Mouse (Mus musculus): ENCODE measurements around the gene Gm20708. TPM values are rescaled to one million over a fixed set of nuclear protein-coding genes. Genes with fewer than 3 reads are reported as not detected.
A peak's percentile ranks its signal among the peaks of the same experiment; 100 is the strongest.
"Not testable (repeated sequence)": the region's sequence is repeated elsewhere in the genome, so short reads cannot be mapped to it uniquely, and the experiment has no call there.

Gm20708 gene
- polyA plus RNA-seq, 1 experiment from 2014 or later = 0.78 TPM

GRCm38 (mm10) chr11:117826164-117826563 is 16.7 kb downstream of the Gm20708 start:
- H3K27ac ChIP-seq (replicated peaks) = peak overlapping the region; percentile 98
- H3K36me3 ChIP-seq = peaks cover 26% of the 10 kb centered on the region
- H3K9ac ChIP-seq = peak overlapping the region; percentile 89
- peak overlapping the region; percentile 81 for H3K4me2 ChIP-seq
- peak overlapping the region; percentile 65 for H3K4me3 ChIP-seq
- ATAC-seq (ENCODE audit: extremely low read depth, insufficient number of reproducible peaks, low FRiP score, low TSS enrichment) = no peak
- peaks cover 88% of the 10 kb centered on the region for H3K4me1 ChIP-seq
- H3K9me3 ChIP-seq = no peaks in the 10 kb centered on the region
- 12% methylated on average over 5 of the region's 5 CpGs for WGBS
- no peaks in the 10 kb centered on the region for H3K27me3 ChIP-seq (replicated peaks)

GRCm38 (mm10) chr11:117826916-117827315 is 17.4 kb downstream of the Gm20708 start:
- peak overlapping the region; percentile 98 for H3K27ac ChIP-seq (replicated peaks)
- peak overlapping the region; percentile 65; the same call in 1 of the 2 replicates for H3K4me3 ChIP-seq
- ATAC-seq (ENCODE audit: extremely low read depth, insufficient number of reproducible peaks, low FRiP score, low TSS enrichment) = no peak
- WGBS = 63% methylated on average over 8 of the region's 8 CpGs
- H3K4me1 ChIP-seq = peaks cover 89% of the 10 kb centered on the region
- no peaks in the 10 kb centered on the region for H3K9me3 ChIP-seq
- peaks cover 18% of the 10 kb centered on the region for H3K36me3 ChIP-seq
- peak overlapping the region; percentile 89 for H3K9ac ChIP-seq
- no peaks in the 10 kb centered on the region for H3K27me3 ChIP-seq (replicated peaks)
- peak overlapping the region; percentile 81 for H3K4me2 ChIP-seq

GRCm38 (mm10) chr11:117827386-117827785 is 17.9 kb downstream of the Gm20708 start:
- no peak for ATAC-seq (ENCODE audit: extremely low read depth, insufficient number of reproducible peaks, low FRiP score, low TSS enrichment)
- Histone ChIP-seq H3K9me3 (no peaks in the 10 kb centered on the region), H3K27me3 (replicated peaks) (no peaks in the 10 kb centered on the region), H3K36me3 (peaks cover 14% of the 10 kb centered on the region), H3K9ac (peak overlapping the region; percentile 89), H3K4me1 (peaks cover 89% of the 10 kb centered on the region), H3K27ac (replicated peaks) (peak overlapping the region; percentile 98), H3K4me2 (peak overlapping the region; percentile 81), H3K4me3 (peak overlapping the region; percentile 29)
- 30% methylated on average over 3 of the region's 3 CpGs for WGBS

GRCm38 (mm10) chr11:117828149-117828887 is 18.9 kb downstream of the Gm20708 start:
- Histone ChIP-seq H3K4me3 (peak overlapping the region; percentile 29), H3K4me1 (peaks cover 82% of the 10 kb centered on the region), H3K9ac (peak overlapping the region; percentile 74), H3K4me2 (peak overlapping the region; percentile 81), H3K27me3 (replicated peaks) (no peaks in the 10 kb centered on the region), H3K27ac (replicated peaks) (peak overlapping the region; percentile 98), H3K9me3 (no peaks in the 10 kb centered on the region), H3K36me3 (peaks cover 8% of the 10 kb centered on the region)
- ATAC-seq (ENCODE audit: extremely low read depth, insufficient number of reproducible peaks, low FRiP score, low TSS enrichment) = no peak
- 39% methylated on average over 18 of the region's 18 CpGs for WGBS

GRCm38 (mm10) chr11:117828888-117829604 is 19.6 kb downstream of the Gm20708 start:
- 9% methylated on average over 9 of the region's 9 CpGs for WGBS
- ATAC-seq (ENCODE audit: extremely low read depth, insufficient number of reproducible peaks, low FRiP score, low TSS enrichment) = no peak
- Histone ChIP-seq H3K27me3 (replicated peaks) (no peaks in the 10 kb centered on the region), H3K9ac (peak overlapping the region; percentile 58), H3K4me1 (peaks cover 75% of the 10 kb centered on the region), H3K4me3 (no peak overlapping the region), H3K4me2 (peak overlapping the region; percentile 81), H3K36me3 (peaks cover 4% of the 10 kb centered on the region; the same call in 1 of the 2 replicates), H3K27ac (replicated peaks) (peak overlapping the region; percentile 98), H3K9me3 (no peaks in the 10 kb centered on the region)

GRCm38 (mm10) chr11:117829671-117830215 is 20.3 kb downstream of the Gm20708 start:
- Histone ChIP-seq H3K27me3 (replicated peaks) (no peaks in the 10 kb centered on the region), H3K27ac (replicated peaks) (peak overlapping the region; percentile 98), H3K4me2 (0 out of 2 replicates have a peak overlapping the region, but pooled peaks have one; percentile 81)

GRCm38 (mm10) chr11:117830401-117830800 is 20.9 kb downstream of the Gm20708 start:
- Histone ChIP-seq H3K4me2 (peak overlapping the region; percentile 5; the same call in 1 of the 2 replicates), H3K36me3 (peaks cover 4% of the 10 kb centered on the region; the same call in 1 of the 2 replicates), H3K4me1 (peaks cover 63% of the 10 kb centered on the region), H3K9me3 (no peaks in the 10 kb centered on the region), H3K27ac (replicated peaks) (peak overlapping the region; percentile 98), H3K4me3 (no peak overlapping the region), H3K27me3 (replicated peaks) (no peaks in the 10 kb centered on the region), H3K9ac (peak overlapping the region; percentile 17; the same call in 1 of the 2 replicates)
- 49% methylated on average over 9 of the region's 9 CpGs for WGBS
- ATAC-seq (ENCODE audit: extremely low read depth, insufficient number of reproducible peaks, low FRiP score, low TSS enrichment) = no peak

More at GRCm38 (mm10) chr11:117829671-117830215, 20.3 kb downstream of the Gm20708 start:
- Histone ChIP-seq H3K36me3 (peaks cover 4% of the 10 kb centered on the region; the same call in 1 of the 2 replicates), H3K4me3 (no peak overlapping the region), H3K9ac (peak overlapping the region; percentile 58), H3K9me3 (no peaks in the 10 kb centered on the region), H3K4me1 (peaks cover 69% of the 10 kb centered on the region)
- ATAC-seq (ENCODE audit: extremely low read depth, insufficient number of reproducible peaks, low FRiP score, low TSS enrichment) = no peak
- WGBS = 42% methylated on average over 2 of the region's 2 CpGs

GRCm38 (mm10) chr11:117832086-117832969 is 22.9 kb downstream of the Gm20708 start:
- H3K9me3 ChIP-seq = no peaks in the 10 kb centered on the region
- WGBS = 24% methylated on average over 28 of the region's 28 CpGs
- peaks cover 4% of the 10 kb centered on the region; the same call in 1 of the 2 replicates for H3K36me3 ChIP-seq
- 0 out of 2 replicates have a peak overlapping the region, but pooled peaks have one; percentile 8 for H3K27ac ChIP-seq (replicated peaks)
- H3K4me3 ChIP-seq = peak overlapping the region; percentile 33
- peaks cover 50% of the 10 kb centered on the region for H3K4me1 ChIP-seq
- H3K27me3 ChIP-seq (replicated peaks) = no peaks in the 10 kb centered on the region
- H3K9ac ChIP-seq = peak overlapping the region; percentile 56; the same call in 1 of the 2 replicates
- peak; percentile 67 for ATAC-seq (ENCODE audit: extremely low read depth, insufficient number of reproducible peaks, low FRiP score, low TSS enrichment)
- peak overlapping the region; percentile 59 for H3K4me2 ChIP-seq

GRCm38 (mm10) chr11:117833509-117833908 is 24.0 kb downstream of the Gm20708 start:
- 92% methylated on average over 4 of the region's 6 CpGs for WGBS
- H3K36me3 ChIP-seq; H3K4me2 ChIP-seq; H3K27ac ChIP-seq (replicated peaks); H3K27me3 ChIP-seq (replicated peaks); H3K4me3 ChIP-seq; H3K9me3 ChIP-seq; ATAC-seq (ENCODE audit: extremely low read depth, insufficient number of reproducible peaks, low FRiP score, low TSS enrichment); H3K9ac ChIP-seq: not testable (repeated sequence)
- H3K4me1 ChIP-seq = peaks cover 45% of the 10 kb centered on the region

- Histone ChIP-seq H3K4me1 (peaks cover 45% of the 10 kb centered on the region), H3K27ac (replicated peaks) (no peak overlapping the region), H3K27me3 (replicated peaks) (no peaks in the 10 kb centered on the region), H3K9ac (no peak overlapping the region), H3K4me2 (no peak overlapping the region), H3K9me3 (no peaks in the 10 kb centered on the region), H3K36me3 (peaks cover 4% of the 10 kb centered on the region; the same call in 1 of the 2 replicates), H3K4me3 (no peak overlapping the region)
- 86% methylated on average over 8 of the region's 8 CpGs for WGBS
- no peak for ATAC-seq (ENCODE audit: extremely low read depth, insufficient number of reproducible peaks, low FRiP score, low TSS enrichment)
Measured at GRCm38 (mm10) chr11:117834086-117834485, 24.6 kb downstream of the Gm20708 start.
